In the genomic region with DNA sequence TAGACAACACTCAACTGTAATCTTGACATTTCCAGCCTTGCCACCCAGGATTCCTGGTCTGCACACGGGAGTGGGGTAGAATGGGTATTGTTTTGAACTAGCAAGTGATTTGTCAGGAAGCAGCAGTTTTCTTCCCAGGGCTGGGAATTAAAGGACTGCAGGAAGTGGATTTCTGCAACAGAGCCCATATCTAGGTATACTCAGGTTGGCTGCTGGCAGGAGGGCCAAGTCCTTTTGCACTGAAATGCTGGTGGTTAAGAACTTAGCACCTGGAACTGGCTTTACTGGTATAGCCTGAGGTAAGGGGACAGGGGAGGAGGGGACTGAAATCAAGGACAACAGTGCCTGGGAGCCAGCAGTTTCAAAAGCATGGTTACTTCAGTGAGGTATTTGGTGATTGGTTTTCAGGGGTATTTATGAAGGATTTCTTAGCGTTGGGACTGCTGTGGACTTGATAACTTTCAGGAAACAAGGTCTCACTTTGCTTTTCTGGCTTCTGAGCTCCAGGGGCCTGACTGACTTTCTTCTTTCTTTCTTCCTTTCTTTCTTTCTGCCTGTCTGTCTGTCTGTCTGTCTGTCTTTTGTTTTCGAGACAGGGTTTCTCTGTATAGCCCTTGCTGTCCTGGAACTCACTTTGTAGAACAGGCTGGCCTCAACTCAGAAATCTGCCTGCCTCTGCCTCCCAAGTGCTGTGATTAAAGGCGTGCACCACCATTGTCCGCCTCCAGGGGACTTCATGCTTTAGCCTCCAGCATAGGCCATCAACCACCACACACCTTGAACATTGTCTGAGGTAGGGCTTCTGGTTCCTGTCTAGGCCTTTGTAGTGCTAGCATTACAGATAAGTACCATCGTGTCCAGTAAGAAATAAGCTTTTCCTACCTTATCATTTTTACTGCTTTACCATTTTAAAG, we compare ENCODE assay signal across 9 mouse cellular contexts. TPM values are rescaled to one million over a fixed set of nuclear protein-coding genes. Genes with fewer than 3 reads are reported as not detected.
DNase-seq lines count a peak whose midpoint lies in the region; ATAC-seq and TF ChIP-seq lines count a peak whose summit lies in the region.
"Had no signal": no experiment of that assay in that cellular context is flagged by ENCODE, and none has a peak within 500 bp of the region (broad histone marks: within the 10 kb centered on the region; RNA-seq: fewer than 3 reads in every experiment).

No protein-coding gene starts in this region.

- no peaks in the 10 kb centered on the region for H3K9me3 ChIP-seq in forebrain, embryonic 11.5 days (ENCODE audit: control insufficient read depth, low read length)
- no peaks in the 10 kb centered on the region for H3K9me3 ChIP-seq in liver, embryonic 11.5 days (ENCODE audit: control insufficient read depth, low read length)
- no peaks in the 10 kb centered on the region for H3K9me3 ChIP-seq in stomach, postnatal 0 days (ENCODE audit: control insufficient read depth, low read length)

- no peak for ATAC-seq in forebrain, embryonic 11.5 days (replicated peaks; ENCODE audit: low FRiP score)
- ATAC-seq in liver, embryonic 11.5 days (replicated peaks; ENCODE audit: low FRiP score) = no peak; the same call in 1 of the 2 replicates
- ATAC-seq in stomach, postnatal 0 days (ENCODE audit: low FRiP score, low TSS enrichment) = no peak

- DNase-seq in thymus, postnatal 14 days = peak; percentile 28
- DNase-seq in thymus, postnatal 25 days = no peak
- DNase-seq in forebrain, embryonic 11.5 days (ENCODE audit: low spot score) = no peak
- peak; percentile 52 for DNase-seq in liver, embryonic 11.5 days (ENCODE audit: low spot score)
- DNase-seq in stomach, postnatal 0 days (ENCODE audit: low spot score) = no peak
- DNase-seq in layer of hippocampus, adult 18-20 months (ENCODE audit: low spot score in 2 of 2) = no peak
- DNase-seq in adrenal gland, postnatal 4 days (ENCODE audit: low spot score in 2 of 2) = no peak
- DNase-seq in gastrocnemius, postnatal 25 days = no peak
- DNase-seq: lung, postnatal 10 days had no signal

- no peak overlapping the region for H3K4me3 ChIP-seq in forebrain, embryonic 11.5 days (ENCODE audit: low read depth, low read length)
- H3K4me3 ChIP-seq in liver, embryonic 11.5 days (ENCODE audit: low read depth, low read length) = 0 out of 2 replicates have a peak overlapping the region, but pooled peaks have one; percentile 62
- H3K4me3 ChIP-seq in stomach, postnatal 0 days (ENCODE audit: low read depth, low read length) = no peak overlapping the region

- peak; percentile 37; the same call in 1 of the 2 replicates for TF ChIP-seq CTCF in stomach, postnatal 0 days (IDR thresholded peaks at IDR 0.05; ENCODE audit: low read depth)

- peak overlapping the region; percentile 55; the same call in 1 of the 2 replicates for H3K27ac ChIP-seq in forebrain, embryonic 11.5 days (ENCODE audit: low read depth, low read length)
- peak overlapping the region; percentile 72 for H3K27ac ChIP-seq in liver, embryonic 11.5 days (ENCODE audit: low read depth, low read length)
- no peak overlapping the region for H3K27ac ChIP-seq in stomach, postnatal 0 days (replicated peaks)

- no peak overlapping the region for H3K9ac ChIP-seq in forebrain, embryonic 11.5 days (ENCODE audit: low read length)
- no peak overlapping the region; the same call in 1 of the 2 replicates for H3K9ac ChIP-seq in liver, embryonic 11.5 days (ENCODE audit: low read depth, low read length)
- no peak overlapping the region for H3K9ac ChIP-seq in stomach, postnatal 0 days (ENCODE audit: low read length)

- H3K4me2 ChIP-seq in forebrain, embryonic 11.5 days (ENCODE audit: low read depth, low read length, severe bottlenecking) = peak overlapping the region; percentile 80; the same call in 1 of the 2 replicates
- peak overlapping the region; percentile 99 for H3K4me2 ChIP-seq in liver, embryonic 11.5 days
- no peak overlapping the region for H3K4me2 ChIP-seq in stomach, postnatal 0 days (replicated peaks; ENCODE audit: low read depth)

- no peak for TF ChIP-seq EP300 in stomach, postnatal 0 days (optimal IDR thresholded peaks at IDR 0.05)

- H3K4me1 ChIP-seq in forebrain, embryonic 11.5 days (replicated peaks; ENCODE audit: control insufficient read depth, insufficient read depth, low read length) = peaks cover 10% of the 10 kb centered on the region; the same call in 1 of the 2 replicates
- H3K4me1 ChIP-seq in liver, embryonic 11.5 days (replicated peaks; ENCODE audit: control insufficient read depth, insufficient read depth, low read length) = peaks cover 12% of the 10 kb centered on the region
- 0 out of 2 replicates have a peak, but pooled peaks cover 2% of the 10 kb centered on the region for H3K4me1 ChIP-seq in stomach, postnatal 0 days (replicated peaks; ENCODE audit: control insufficient read depth, insufficient read depth)

- no peaks in the 10 kb centered on the region for H3K27me3 ChIP-seq in forebrain, embryonic 11.5 days (ENCODE audit: control insufficient read depth, insufficient read depth, low read length)
- H3K27me3 ChIP-seq in liver, embryonic 11.5 days (replicated peaks; ENCODE audit: control insufficient read depth, insufficient read depth, low read length) = no peaks in the 10 kb centered on the region
- no peaks in the 10 kb centered on the region for H3K27me3 ChIP-seq in stomach, postnatal 0 days (ENCODE audit: control insufficient read depth, insufficient read depth, low read length)

- H3K36me3 ChIP-seq in forebrain, embryonic 11.5 days (ENCODE audit: control insufficient read depth, insufficient read depth, low read length) = peaks cover 27% of the 10 kb centered on the region
- H3K36me3 ChIP-seq in liver, embryonic 11.5 days (ENCODE audit: control insufficient read depth, insufficient read depth, low read length) = peaks cover 36% of the 10 kb centered on the region
- H3K36me3 ChIP-seq in stomach, postnatal 0 days (ENCODE audit: control insufficient read depth, insufficient read depth, low read length) = 0 out of 2 replicates have a peak, but pooled peaks cover 8% of the 10 kb centered on the region

- WGBS in forebrain, embryonic 11.5 days = 60% methylated on average over 6 of the region's 6 CpGs
- WGBS in liver, embryonic 11.5 days = 49% methylated on average over 6 of the region's 6 CpGs
- 63% methylated on average over 6 of the region's 6 CpGs for WGBS in stomach, postnatal 0 days

RNA-seq across cellular contexts. Expression of gene Rpl14, which starts 4.8 kb away (rescaled TPM):
- polyA plus RNA-seq in forebrain, embryonic 11.5 days (2014; fragmentation: Nextera tagmentation; extraction: Ambion mirVana) = 772 and 838 TPM in 2 replicates
- 1,178 and 1,306 TPM in 2 replicates for polyA plus RNA-seq in liver, embryonic 11.5 days (2014; fragmentation: Nextera tagmentation; extraction: Ambion mirVana)
- polyA plus RNA-seq in stomach, postnatal 0 days (2015; fragmentation: Nextera tagmentation; extraction: Ambion mirVana) = 742 and 777 TPM in 2 replicates
- 100 to 1,000 TPM; 355 to 365 TPM for total RNA-seq in layer of hippocampus, adult 18-20 months (2021)
- 100 to 1,000 TPM; 667 to 692 TPM for total RNA-seq in adrenal gland, postnatal 4 days (2021)
- 100 to 1,000 TPM; 268 to 270 TPM for total RNA-seq in gastrocnemius, postnatal 25 days (2021)

RNA-seq across cellular contexts. Expression of gene Entpd3, which starts 36.4 kb away (rescaled TPM):
- 0.32 TPM in 1 of 2 replicates, not detected in the other for polyA plus RNA-seq in forebrain, embryonic 11.5 days (2014; fragmentation: Nextera tagmentation; extraction: Ambion mirVana)
- polyA plus RNA-seq in liver, embryonic 11.5 days (2014; fragmentation: Nextera tagmentation; extraction: Ambion mirVana) = 0.12 and 0.22 TPM in 2 replicates
- polyA plus RNA-seq in stomach, postnatal 0 days (2015; fragmentation: Nextera tagmentation; extraction: Ambion mirVana) = 2.1 and 2.3 TPM in 2 replicates
- 1 to 10 TPM; 6.6 to 8.7 TPM for total RNA-seq in layer of hippocampus, adult 18-20 months (2021)
- 1 to 10 TPM in 1 of 2 experiments, under 1 TPM in 1; 0.68 to 2.2 TPM for total RNA-seq in adrenal gland, postnatal 4 days (2021)
- not detected for total RNA-seq in gastrocnemius, postnatal 25 days (2021)

Comparison
In these comparisons a context has a peak if more than half of its experiments do, and no peak if none do; other contexts are left out.
1. DNase-seq: peak in thymus, postnatal 14 days (single experiment) and liver, embryonic 11.5 days (single experiment); none in thymus, postnatal 25 days (single experiment), forebrain, embryonic 11.5 days (single experiment), stomach, postnatal 0 days (single experiment), layer of hippocampus, adult 18-20 months (0 of 2), adrenal gland, postnatal 4 days (0 of 2) and gastrocnemius, postnatal 25 days (single experiment).